In the genomic region with DNA sequence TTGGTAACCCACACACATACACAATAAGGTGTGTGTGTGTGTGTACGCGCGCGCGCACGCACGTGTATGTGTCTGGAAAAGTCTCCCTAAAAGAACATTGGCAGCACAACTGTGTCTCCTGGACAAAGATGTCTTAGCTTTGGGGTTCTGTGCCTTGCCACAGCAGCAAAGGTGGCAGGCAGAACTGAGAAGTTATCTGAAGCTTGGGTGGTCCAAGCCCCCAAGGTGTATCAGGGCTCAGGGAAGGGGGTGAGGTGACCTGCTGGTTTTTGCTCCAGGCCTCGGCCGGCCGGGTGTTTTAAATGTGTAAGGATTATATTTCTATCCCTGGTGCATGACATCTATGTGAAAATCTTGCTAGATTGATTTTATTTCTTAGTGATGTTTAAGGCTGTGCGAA, we compare ENCODE assay signal across 11 mouse cellular contexts. TPM values are rescaled to one million over a fixed set of nuclear protein-coding genes. Genes with fewer than 3 reads are reported as not detected.
DNase-seq lines count a peak whose midpoint lies in the region; ATAC-seq and TF ChIP-seq lines count a peak whose summit lies in the region.
"Had no signal": no experiment of that assay in that cellular context is flagged by ENCODE, and none has a peak within 500 bp of the region (broad histone marks: within the 10 kb centered on the region; RNA-seq: fewer than 3 reads in every experiment).

No protein-coding gene starts in this region.

- H3K4me2 ChIP-seq in forebrain, embryonic 15.5 days (replicated peaks): peak overlapping the region; percentile 89
- H3K4me2 ChIP-seq in limb, embryonic 14.5 days (replicated peaks; ENCODE audit: low read depth, low read length, severe bottlenecking): peak overlapping the region; percentile 99
- H3K4me2 ChIP-seq in neural tube, embryonic 14.5 days (ENCODE audit: low read depth, low read length): no peak overlapping the region; the same call in 1 of the 2 replicates

- H3K4me3 ChIP-seq in left cerebral cortex, adult 2 months: peak overlapping the region; percentile 87; the same call in 1 of the 2 replicates
- peak overlapping the region; percentile 87; the same call in 1 of the 2 replicates for H3K4me3 ChIP-seq in forebrain, embryonic 15.5 days
- no peak overlapping the region for H3K4me3 ChIP-seq in limb, embryonic 14.5 days (replicated peaks; ENCODE audit: low read length)
- H3K4me3 ChIP-seq in neural tube, embryonic 14.5 days (ENCODE audit: low read depth, low read length): no peak overlapping the region
- H3K4me3 ChIP-seq: erythroblast, embryonic 14.5 days had no signal

- DNase-seq in left cerebral cortex, adult 2 months (ENCODE audit: extremely low spot score in 1 of 2, low spot score in 2 of 2): no peak
- DNase-seq in left cerebral cortex, postnatal 25 days (ENCODE audit: low spot score in 2 of 2): no peak
- DNase-seq in limb, embryonic 14.5 days (ENCODE audit: low spot score): no peak
- no peak for DNase-seq in gastrocnemius, postnatal 25 days
- DNase-seq in B cell, adult 2 months: no peak
- no peak for DNase-seq in ovary, postnatal 14 days (ENCODE audit: low spot score)

- peaks cover 7% of the 10 kb centered on the region; the same call in 1 of the 2 replicates for H3K27me3 ChIP-seq in forebrain, embryonic 15.5 days
- H3K27me3 ChIP-seq in limb, embryonic 14.5 days (ENCODE audit: control insufficient read depth, insufficient read depth, low read length): peaks cover 54% of the 10 kb centered on the region
- H3K27me3 ChIP-seq in neural tube, embryonic 14.5 days (ENCODE audit: control insufficient read depth, insufficient read depth, low read length): no peaks in the 10 kb centered on the region

- no peak for TF ChIP-seq CTCF in left cerebral cortex, adult 2 months (IDR thresholded peaks at IDR 0.05)

- 0 out of 2 replicates have a peak overlapping the region, but pooled peaks have one; percentile 6 for H3K9ac ChIP-seq in forebrain, embryonic 15.5 days (replicated peaks)
- H3K9ac ChIP-seq in limb, embryonic 14.5 days (ENCODE audit: low read depth, low read length, severe bottlenecking): no peak overlapping the region
- no peak overlapping the region for H3K9ac ChIP-seq in neural tube, embryonic 14.5 days (replicated peaks; ENCODE audit: low read depth, low read length)
- H3K9ac ChIP-seq: stomach, embryonic 15.5 days had no signal

- ATAC-seq in forebrain, embryonic 15.5 days (replicated peaks): no peak
- no peak for ATAC-seq in limb, embryonic 14.5 days (ENCODE audit: low FRiP score, low read depth)
- ATAC-seq in neural tube, embryonic 14.5 days (ENCODE audit: low read depth): no peak

- intact Hi-C loops in left cerebral cortex, adult 2 months (cut with DNase I): loop anchor here (2.0 to 5.0 kb wide), 8 partner anchors 116 to 681 kb away; no protein-coding TSS in a partner anchor
- intact Hi-C loops in left cerebral cortex, postnatal 25 days (cut with DNase I): loop anchor here (1.0 to 10.0 kb wide), 10 partner anchors 131 to 679 kb away; no protein-coding TSS in a partner anchor

- H3K4me1 ChIP-seq in forebrain, embryonic 15.5 days: peaks cover 26% of the 10 kb centered on the region
- H3K4me1 ChIP-seq in limb, embryonic 14.5 days (ENCODE audit: control insufficient read depth, insufficient read depth, low read length): 0 out of 2 replicates have a peak, but pooled peaks cover 4% of the 10 kb centered on the region
- peaks cover 11% of the 10 kb centered on the region for H3K4me1 ChIP-seq in neural tube, embryonic 14.5 days (ENCODE audit: control insufficient read depth, insufficient read depth, low read length)

- TF ChIP-seq POLR2A in limb, embryonic 14.5 days (IDR thresholded peaks at IDR 0.05; ENCODE audit: borderline replicate concordance, extremely low read depth, insufficient read depth, insufficient read length): no peak

- no peaks in the 10 kb centered on the region for H3K9me3 ChIP-seq in forebrain, embryonic 15.5 days
- H3K9me3 ChIP-seq in limb, embryonic 14.5 days (ENCODE audit: control insufficient read depth, low read length): no peaks in the 10 kb centered on the region
- H3K9me3 ChIP-seq in neural tube, embryonic 14.5 days (ENCODE audit: control insufficient read depth, low read length): no peaks in the 10 kb centered on the region
- H3K9me3 ChIP-seq: heart, embryonic 15.5 days; stomach, embryonic 15.5 days had no signal

- H3K27ac ChIP-seq in left cerebral cortex, adult 2 months: peak overlapping the region; percentile 100
- peak overlapping the region; percentile 97; the same call in 1 of the 2 replicates for H3K27ac ChIP-seq in forebrain, embryonic 15.5 days (replicated peaks)
- no peak overlapping the region for H3K27ac ChIP-seq in limb, embryonic 14.5 days (replicated peaks; ENCODE audit: low read depth, low read length)
- peak overlapping the region; percentile 96; the same call in 1 of the 2 replicates for H3K27ac ChIP-seq in neural tube, embryonic 14.5 days (ENCODE audit: low read depth, low read length)
- H3K27ac ChIP-seq: heart, embryonic 15.5 days; stomach, embryonic 15.5 days had no signal

- H3K36me3 ChIP-seq in forebrain, embryonic 15.5 days: no peaks in the 10 kb centered on the region
- no peaks in the 10 kb centered on the region for H3K36me3 ChIP-seq in limb, embryonic 14.5 days (ENCODE audit: control insufficient read depth, insufficient read depth, low read length)
- no peaks in the 10 kb centered on the region for H3K36me3 ChIP-seq in neural tube, embryonic 14.5 days (ENCODE audit: control insufficient read depth, insufficient read depth, low read length)
- H3K36me3 ChIP-seq: heart, embryonic 15.5 days; stomach, embryonic 15.5 days had no signal

- WGBS in forebrain, embryonic 15.5 days: 80% methylated on average over 11 of the region's 11 CpGs
- WGBS in limb, embryonic 14.5 days: 82% methylated on average over 11 of the region's 11 CpGs
- 83% methylated on average over 11 of the region's 11 CpGs for WGBS in neural tube, embryonic 14.5 days

RNA-seq across cellular contexts. Expression of a gene that starts 0.5 kb away (rescaled TPM):
- 100 to 1,000 TPM; 425 to 426 TPM for total RNA-seq in left cerebral cortex, adult 2 months (2021)
- 100 to 1,000 TPM; 415 to 419 TPM for total RNA-seq in left cerebral cortex, postnatal 25 days (2021)
- polyA plus RNA-seq in forebrain, embryonic 15.5 days (2015; fragmentation: Nextera tagmentation; extraction: Ambion mirVana): 87.4 and 97.0 TPM in 2 replicates
- 18.2 and 18.4 TPM in 2 replicates for polyA plus RNA-seq in limb, embryonic 14.5 days (2012; rRNA removed)
- polyA plus RNA-seq in limb, embryonic 14.5 days (2014; fragmentation: Nextera tagmentation; extraction: Ambion mirVana): 15.8 and 15.9 TPM in 2 replicates
- polyA plus RNA-seq in neural tube, embryonic 14.5 days (2014; fragmentation: Nextera tagmentation; extraction: Ambion mirVana): 125 and 137 TPM in 2 replicates
- 1 to 10 TPM; 3.3 to 9.0 TPM for total RNA-seq in gastrocnemius, postnatal 25 days (2021)
- polyA plus RNA-seq: erythroblast, embryonic 14.5 days had no signal

Comparison
In these comparisons a context has a peak if more than half of its experiments do, and no peak if none do; other contexts are left out.
1. H3K4me3 ChIP-seq: peak in left cerebral cortex, adult 2 months (single experiment) and forebrain, embryonic 15.5 days (single experiment); none in limb, embryonic 14.5 days (single experiment) and neural tube, embryonic 14.5 days (single experiment).
2. RNA of a gene that starts 0.5 kb away (total RNA-seq): 425 to 426 TPM in left cerebral cortex, adult 2 months and 415 to 419 TPM in left cerebral cortex, postnatal 25 days; 3.3 to 9.0 TPM in gastrocnemius, postnatal 25 days; every median in the first group is over 10 times any median in the second.